10 mouse cellular contexts compared by ENCODE assay signal in genomic region chr1:159163113-159163885, GRCm38 (mm10).
DNase-seq lines count a peak whose midpoint lies in the region; ATAC-seq and TF ChIP-seq lines count a peak whose summit lies in the region.
"Had no signal": no experiment of that assay in that cellular context is flagged by ENCODE, and none has a peak within 500 bp of the region (broad histone marks: within the 10 kb centered on the region; RNA-seq: fewer than 3 reads in every experiment).

No protein-coding gene starts in this region.

- DNase-seq in heart, adult 11 months = peak; percentile 98
- DNase-seq in heart, embryonic 10.5 days (ENCODE audit: low spot score) = no peak
- peak; percentile 81 for DNase-seq in brain, embryonic 14.5 days (ENCODE audit: low read depth)
- DNase-seq in heart, adult 18-20 months = peak; percentile 50 to 72
- DNase-seq in adrenal gland, postnatal 36 days = no peak
- no peak for DNase-seq in thymus, adult 2 months

- no peak overlapping the region for H3K27ac ChIP-seq in heart, embryonic 10.5 days
- peak overlapping the region; percentile 26; the same call in 1 of the 2 replicates for H3K27ac ChIP-seq in limb, embryonic 12.5 days
- no peak overlapping the region for H3K27ac ChIP-seq in thymus, adult 2 months (ENCODE audit: control insufficient read depth, insufficient read depth, low read length)
- H3K27ac ChIP-seq: liver, embryonic 14.5 days had no signal

- no peak for TF ChIP-seq POLR2A in brain, embryonic 14.5 days (IDR thresholded peaks at IDR 0.05; ENCODE audit: borderline replicate concordance, extremely low read depth, insufficient read depth, insufficient read length, poor library complexity, severe bottlenecking)
- TF ChIP-seq POLR2A in thymus, adult 2 months (IDR thresholded peaks at IDR 0.05; ENCODE audit: control insufficient read depth, extremely low read depth, insufficient read depth, low read length, poor library complexity) = no peak

- H3K27me3 ChIP-seq in heart, embryonic 10.5 days (ENCODE audit: insufficient read depth, poor library complexity, severe bottlenecking) = no peaks in the 10 kb centered on the region
- no peaks in the 10 kb centered on the region for H3K27me3 ChIP-seq in limb, embryonic 12.5 days
- H3K27me3 ChIP-seq in thymus, adult 2 months (ENCODE audit: control insufficient read depth, insufficient read depth, low read length) = no peaks in the 10 kb centered on the region
- H3K27me3 ChIP-seq: CH12.LX had no signal

- ATAC-seq in limb, embryonic 12.5 days (ENCODE audit: insufficient number of reproducible peaks, insufficient read depth, low FRiP score, low TSS enrichment, low read depth) = no peak
- ATAC-seq in erythroid progenitor cell, adult 5-6 weeks (replicated peaks; ENCODE audit: low FRiP score, poor library complexity, severe bottlenecking) = no peak

- no peak for TF ChIP-seq CTCF in brain, embryonic 14.5 days (IDR thresholded peaks at IDR 0.05; ENCODE audit: borderline replicate concordance, extremely low read depth, insufficient read depth, insufficient read length)
- no peak for TF ChIP-seq CTCF in thymus, adult 2 months (IDR thresholded peaks at IDR 0.05; ENCODE audit: borderline replicate concordance, control insufficient read depth, extremely low read depth, insufficient read depth, low read length, poor library complexity)

- H3K9me3 ChIP-seq in heart, embryonic 10.5 days = no peaks in the 10 kb centered on the region
- H3K9me3 ChIP-seq in limb, embryonic 12.5 days = no peaks in the 10 kb centered on the region

- no peaks in the 10 kb centered on the region for H3K36me3 ChIP-seq in heart, embryonic 10.5 days
- no peaks in the 10 kb centered on the region for H3K36me3 ChIP-seq in limb, embryonic 12.5 days
- no peaks in the 10 kb centered on the region for H3K36me3 ChIP-seq in thymus, adult 2 months (ENCODE audit: control insufficient read depth, insufficient read depth, low read length)

- H3K4me1 ChIP-seq in heart, embryonic 10.5 days = peaks cover 4% of the 10 kb centered on the region; the same call in 1 of the 2 replicates
- peaks cover 9% of the 10 kb centered on the region; the same call in 1 of the 2 replicates for H3K4me1 ChIP-seq in limb, embryonic 12.5 days (replicated peaks)
- H3K4me1 ChIP-seq in thymus, adult 2 months (replicated peaks; ENCODE audit: control insufficient read depth, insufficient read depth, low read length) = no peaks in the 10 kb centered on the region

- H3K4me3 ChIP-seq in heart, embryonic 10.5 days = no peak overlapping the region
- no peak overlapping the region for H3K4me3 ChIP-seq in limb, embryonic 12.5 days (replicated peaks)
- H3K4me3 ChIP-seq in thymus, adult 2 months (ENCODE audit: control insufficient read depth, insufficient read depth, low read length) = no peak overlapping the region

- 28% methylated on average over 4 of the region's 4 CpGs for WGBS in heart, embryonic 10.5 days
- WGBS in limb, embryonic 12.5 days = 41% methylated on average over 4 of the region's 4 CpGs
- 72% methylated on average over 4 of the region's 4 CpGs for WGBS in thymus, adult 2 months

- no peak overlapping the region for H3K4me2 ChIP-seq in limb, embryonic 12.5 days

- no peak overlapping the region for H3K9ac ChIP-seq in limb, embryonic 12.5 days (replicated peaks)
- H3K9ac ChIP-seq: liver, embryonic 14.5 days had no signal

Comparison
In these comparisons a context has a peak if more than half of its experiments do, and no peak if none do; other contexts are left out.
1. DNase-seq: peak in heart, adult 11 months (single experiment), brain, embryonic 14.5 days (single experiment) and heart, adult 18-20 months (2 of 2); none in heart, embryonic 10.5 days (single experiment), adrenal gland, postnatal 36 days (0 of 2) and thymus, adult 2 months (single experiment).